ENCODE assay signal across 8 mouse cellular contexts in genomic region chr7:37373864-37374263, GRCm38 (mm10).
DNase-seq lines count a peak whose midpoint lies in the region; ATAC-seq and TF ChIP-seq lines count a peak whose summit lies in the region.

No protein-coding gene starts in this region.

- peak; percentile 60 to 75 for DNase-seq in heart, adult 2 months
- DNase-seq in heart, embryonic 10.5 days (ENCODE audit: low spot score), result no peak
- DNase-seq in gastrocnemius, postnatal 10 days, result peak; percentile 76
- peak; percentile 72 for DNase-seq in kidney, adult 18-20 months
- DNase-seq in left cerebral cortex, postnatal 4 days, result peak; percentile 82

- H3K27me3 ChIP-seq in heart, adult 2 months (ENCODE audit: control insufficient read depth, insufficient read depth, low read length), result peaks cover 5% of the 10 kb centered on the region
- peaks cover 23% of the 10 kb centered on the region; the same call in 1 of the 2 replicates for H3K27me3 ChIP-seq in heart, embryonic 10.5 days (ENCODE audit: insufficient read depth, poor library complexity, severe bottlenecking)
- H3K27me3 ChIP-seq in midbrain, embryonic 15.5 days (replicated peaks), result no peaks in the 10 kb centered on the region
- H3K27me3 ChIP-seq in small intestine, adult 2 months (ENCODE audit: control insufficient read depth, insufficient read depth, low read length), result no peaks in the 10 kb centered on the region

- peak; percentile 78; the same call in 1 of the 2 replicates for TF ChIP-seq EP300 in heart, adult 2 months (IDR thresholded peaks at IDR 0.05; ENCODE audit: insufficient read depth, low read depth, low read length)

- no peak overlapping the region for H3K9ac ChIP-seq in heart, adult 2 months (ENCODE audit: low read depth, low read length)
- no peak overlapping the region for H3K9ac ChIP-seq in midbrain, embryonic 15.5 days

- no peaks in the 10 kb centered on the region for H3K4me1 ChIP-seq in heart, adult 2 months (ENCODE audit: control insufficient read depth, insufficient read depth, low read length)
- H3K4me1 ChIP-seq in heart, embryonic 10.5 days, result peaks cover 10% of the 10 kb centered on the region
- H3K4me1 ChIP-seq in cortical plate, adult 2 months (ENCODE audit: control insufficient read depth, insufficient read depth, low read length), result no peaks in the 10 kb centered on the region
- peaks cover 18% of the 10 kb centered on the region for H3K4me1 ChIP-seq in midbrain, embryonic 15.5 days
- H3K4me1 ChIP-seq in small intestine, adult 2 months (ENCODE audit: control insufficient read depth, insufficient read depth, insufficient read length, low read length), result no peaks in the 10 kb centered on the region

- no peak overlapping the region for H3K4me3 ChIP-seq in heart, adult 2 months
- no peak overlapping the region for H3K4me3 ChIP-seq in heart, embryonic 10.5 days
- H3K4me3 ChIP-seq in cortical plate, adult 2 months (ENCODE audit: insufficient read depth, low read length), result no peak overlapping the region
- peak overlapping the region; percentile 15; the same call in 1 of the 2 replicates for H3K4me3 ChIP-seq in midbrain, embryonic 15.5 days
- H3K4me3 ChIP-seq in small intestine, adult 2 months (ENCODE audit: low read depth, low read length), result no peak overlapping the region

- H3K9me3 ChIP-seq in heart, embryonic 10.5 days, result no peaks in the 10 kb centered on the region
- H3K9me3 ChIP-seq in midbrain, embryonic 15.5 days, result no peaks in the 10 kb centered on the region

- peak overlapping the region; percentile 43 for H3K4me2 ChIP-seq in midbrain, embryonic 15.5 days

- TF ChIP-seq POLR2A in heart, adult 2 months (IDR thresholded peaks at IDR 0.05; ENCODE audit: insufficient read depth, low read depth, low read length), result no peak
- TF ChIP-seq POLR2A in cortical plate, adult 2 months (IDR thresholded peaks at IDR 0.05; ENCODE audit: extremely low read depth, insufficient read depth, low read length), result no peak
- no peak for TF ChIP-seq POLR2A in small intestine, adult 2 months (IDR thresholded peaks at IDR 0.05; ENCODE audit: low read depth, low read length)

- ATAC-seq in midbrain, embryonic 15.5 days (replicated peaks), result peak; percentile 74

- H3K27ac ChIP-seq in heart, adult 2 months, result no peak overlapping the region
- no peak overlapping the region for H3K27ac ChIP-seq in heart, embryonic 10.5 days
- H3K27ac ChIP-seq in cortical plate, adult 2 months (ENCODE audit: insufficient read depth, low read length), result no peak overlapping the region
- no peak overlapping the region for H3K27ac ChIP-seq in midbrain, embryonic 15.5 days
- no peak overlapping the region for H3K27ac ChIP-seq in small intestine, adult 2 months (ENCODE audit: insufficient read depth, low read depth, low read length)

- H3K79me2 ChIP-seq in heart, adult 2 months (replicated peaks; ENCODE audit: control insufficient read depth, insufficient read depth, low read length), result no peaks in the 10 kb centered on the region

- no peak; the same call in 1 of the 2 replicates for TF ChIP-seq CTCF in heart, adult 2 months (IDR thresholded peaks at IDR 0.05)
- peak; percentile 97 for TF ChIP-seq CTCF in cortical plate, adult 2 months (IDR thresholded peaks at IDR 0.05; ENCODE audit: extremely low read depth, insufficient read depth, low read length)
- peak; percentile 75; the same call in 1 of the 2 replicates for TF ChIP-seq CTCF in small intestine, adult 2 months (IDR thresholded peaks at IDR 0.05; ENCODE audit: extremely low read depth, insufficient read length, insufficient replicate concordance, low read depth, low read length)

- H3K36me3 ChIP-seq in heart, adult 2 months (ENCODE audit: control insufficient read depth, insufficient read depth, low read length), result no peaks in the 10 kb centered on the region
- H3K36me3 ChIP-seq in heart, embryonic 10.5 days, result no peaks in the 10 kb centered on the region
- H3K36me3 ChIP-seq in midbrain, embryonic 15.5 days (replicated peaks), result no peaks in the 10 kb centered on the region
- H3K36me3 ChIP-seq in small intestine, adult 2 months (ENCODE audit: control insufficient read depth, insufficient read depth, low read length), result no peaks in the 10 kb centered on the region

- intact Hi-C loops in heart, adult 2 months (cut with DNase I), result loop anchor here (1.0 to 10.0 kb wide), 3 partner anchors 401 to 771 kb away; no protein-coding TSS in a partner anchor
- intact Hi-C loops in left cerebral cortex, postnatal 4 days (cut with DNase I), result loop anchor here (5.0 to 10.0 kb wide), 3 partner anchors 561 to 781 kb away; no protein-coding TSS in a partner anchor

- WGBS in heart, adult 2 months, result 8% methylated on average over 11 of the region's 11 CpGs
- WGBS in heart, embryonic 10.5 days, result 15% methylated on average over 11 of the region's 11 CpGs
- 6% methylated on average over 11 of the region's 11 CpGs for WGBS in midbrain, embryonic 15.5 days
- WGBS in small intestine, adult 2 months, result 10% methylated on average over 11 of the region's 11 CpGs
